Mouse (Mus musculus) myocyte (in vitro differentiated cells): Measurements from ENCODE around the gene Dtx3.
A peak's percentile ranks its signal among the peaks of the same experiment; 100 is the strongest.

Experiments used
- POLR2A ChIP-seq: IDR thresholded peaks from one replicate; pipeline ENCODE4 v1.6.1; 2011; ENCODE audit warnings: low read depth, mild to moderate bottlenecking, control low read depth, moderate library complexity; ENCODE audit not compliant: insufficient read length
- SRF ChIP-seq: IDR thresholded peaks from one replicate; pipeline ENCODE4 v1.6.1; 2011; ENCODE audit warnings: low read depth; ENCODE audit not compliant: control insufficient read depth, insufficient read length

- TF ChIP-seq SRF: no peak
- peak; percentile 73 for TF ChIP-seq POLR2A
Measured at GRCm38 (mm10) chr10:127188465-127189115, 6.9 kb downstream of the Dtx3 start.
